Mouse (Mus musculus) midbrain, embryonic 16.5 days (tissue): ENCODE measurements at regions not wholly inside any gene's neighbourhood (a gene's known extent, or its start where the extent isn't known, plus 50 kb on each side); places are given as distances from the start of the nearest gene placed in this dataset.

Source experiments
- ATAC-seq: fragments of 200-750 bp; cut with Nextera tagmentation; 2 replicates; pipeline ENCODE4 v1.8.0; 2017; ENCODE audit warnings: moderate TSS enrichment
- H3K27ac ChIP-seq: fragments of 300-500 bp; sonication (generic); 2 replicates; pipeline ENCODE4 v1.5.1; 2014; ENCODE audit warnings: mild to moderate bottlenecking, low read length, mixed read lengths
- H3K27me3 ChIP-seq: fragments of 300-500 bp; sonication (generic); 2 replicates; pipeline ENCODE4 v1.6.1; 2014; ENCODE audit warnings: low read depth, low read length, mixed read lengths; ENCODE audit not compliant: control insufficient read depth, insufficient read depth
- H3K36me3 ChIP-seq: fragments of 300-500 bp; sonication (generic); 2 replicates; pipeline ENCODE4 v1.6.1; 2014; ENCODE audit warnings: mild to moderate bottlenecking, low read length, moderate library complexity, mixed read lengths; ENCODE audit not compliant: control insufficient read depth, insufficient read depth
- H3K4me1 ChIP-seq: fragments of 300-500 bp; sonication (generic); 2 replicates; pipeline ENCODE4 v1.6.1; 2014; ENCODE audit warnings: mild to moderate bottlenecking, low read length, mixed read lengths; ENCODE audit not compliant: control insufficient read depth, insufficient read depth
- H3K4me2 ChIP-seq: fragments of 300-500 bp; sonication (generic); 2 replicates; pipeline ENCODE4 v1.6.1; 2014; ENCODE audit warnings: mild to moderate bottlenecking, low read length, mixed read lengths
- H3K4me3 ChIP-seq: fragments of 300-500 bp; sonication (generic); 2 replicates; pipeline ENCODE4 v1.5.1; 2014; ENCODE audit warnings: low read depth, mild to moderate bottlenecking, low read length, moderate library complexity, mixed read lengths
- H3K9ac ChIP-seq: fragments of 300-500 bp; sonication (generic); 2 replicates; pipeline ENCODE4 v1.6.1; 2014; ENCODE audit warnings: low read depth, low read length, mixed read lengths
- H3K9me3 ChIP-seq: fragments of 300-500 bp; sonication (generic); replicated peaks from 2 replicates; pipeline ENCODE4 v1.6.1; 2014; ENCODE audit warnings: mild to moderate bottlenecking, low read length, mixed read lengths; ENCODE audit not compliant: control insufficient read depth, poor library complexity, severe bottlenecking
- WGBS: fragments of 180-500 bp; shearing (Covaris S2); extraction: QIAGEN DNeasy Blood & Tissue Kit; methylation state at CpG from one replicate; pipeline ENCODE4 v1.1.7; 2014; 5-methylcytosine and 5-hydroxymethylcytosine counted together

- Histone ChIP-seq H3K27ac (no peak overlapping the region), H3K9me3 (no peaks in the 10 kb centered on the region), H3K27me3 (no peaks in the 10 kb centered on the region), H3K4me2 (no peak overlapping the region), H3K36me3 (no peaks in the 10 kb centered on the region), H3K4me1 (peaks cover 3% of the 10 kb centered on the region; the same call in 1 of the 2 replicates), H3K4me3 (no peak overlapping the region), H3K9ac (no peak overlapping the region)
- ATAC-seq, result no peak
- 84% methylated on average over 1 of the region's 1 CpGs for WGBS
Observed at GRCm38 (mm10) chr6:81668944-81669343, 254.5 kb upstream of the Gcfc2 start.

- WGBS, result 73% methylated on average over 2 of the region's 2 CpGs
- Histone ChIP-seq H3K4me1 (peaks cover 3% of the 10 kb centered on the region; the same call in 1 of the 2 replicates), H3K36me3 (no peaks in the 10 kb centered on the region), H3K9ac (no peak overlapping the region), H3K4me2 (no peak overlapping the region), H3K27me3 (no peaks in the 10 kb centered on the region), H3K27ac (no peak overlapping the region), H3K4me3 (no peak overlapping the region), H3K9me3 (no peaks in the 10 kb centered on the region)
- no peak for ATAC-seq
Observed at GRCm38 (mm10) chr6:81673316-81673715, 250.2 kb upstream of the Gcfc2 start.

DNA sequence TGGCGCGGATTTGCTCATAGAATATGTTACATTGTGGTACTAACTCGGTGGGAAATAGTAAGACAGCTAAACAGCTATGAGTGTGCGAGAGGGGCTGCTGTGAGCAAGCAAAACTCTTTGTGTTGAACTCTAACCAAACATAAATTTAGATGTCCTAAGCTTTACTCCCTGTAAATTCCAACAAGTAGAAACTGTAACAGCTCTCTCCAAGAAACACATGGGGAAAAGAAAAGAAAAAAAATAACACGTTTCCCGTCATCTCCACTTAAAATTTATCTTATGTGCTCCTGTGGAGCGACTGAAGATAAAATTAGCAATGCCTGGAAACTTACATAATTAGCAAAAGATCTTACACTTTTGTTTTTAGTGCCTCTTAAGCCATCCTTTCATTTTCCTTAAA is 226.2 kb upstream of the Gcfc2 start:
- H3K4me1 ChIP-seq, result no peaks in the 10 kb centered on the region
- H3K4me2 ChIP-seq, result no peak overlapping the region
- H3K9me3 ChIP-seq, result no peaks in the 10 kb centered on the region
- ATAC-seq, result no peak
- no peaks in the 10 kb centered on the region for H3K27me3 ChIP-seq
- H3K27ac ChIP-seq, result no peak overlapping the region
- no peaks in the 10 kb centered on the region for H3K36me3 ChIP-seq
- H3K9ac ChIP-seq, result no peak overlapping the region
- H3K4me3 ChIP-seq, result no peak overlapping the region
- WGBS, result 85% methylated on average over 7 of the region's 7 CpGs

DNA sequence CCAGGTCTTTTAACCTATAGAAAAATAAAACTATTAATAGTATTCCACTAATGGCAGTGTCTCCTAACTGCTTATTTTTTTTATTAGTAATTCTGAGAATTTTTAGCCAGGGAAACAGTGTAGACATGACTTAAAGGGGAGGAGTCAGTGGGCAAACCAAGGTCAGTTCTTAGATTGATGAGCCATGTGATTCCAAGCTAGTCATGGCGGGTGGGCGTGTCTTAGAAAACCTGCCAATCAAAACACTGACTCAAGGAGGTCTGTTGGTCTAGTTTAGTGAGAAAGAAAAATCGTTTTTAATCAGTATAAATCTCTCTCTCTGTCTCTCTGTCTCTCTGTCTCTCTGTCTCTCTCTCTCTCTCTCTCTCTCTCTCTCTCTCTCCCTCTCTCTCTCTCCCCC is 225.3 kb upstream of the Gcfc2 start:
- Histone ChIP-seq H3K9ac (no peak overlapping the region), H3K4me1 (no peaks in the 10 kb centered on the region), H3K36me3 (no peaks in the 10 kb centered on the region), H3K4me2 (no peak overlapping the region), H3K4me3 (no peak overlapping the region), H3K27me3 (no peaks in the 10 kb centered on the region), H3K9me3 (no peaks in the 10 kb centered on the region), H3K27ac (no peak overlapping the region)
- no peak for ATAC-seq
- 93% methylated on average over 3 of the region's 3 CpGs for WGBS

DNA sequence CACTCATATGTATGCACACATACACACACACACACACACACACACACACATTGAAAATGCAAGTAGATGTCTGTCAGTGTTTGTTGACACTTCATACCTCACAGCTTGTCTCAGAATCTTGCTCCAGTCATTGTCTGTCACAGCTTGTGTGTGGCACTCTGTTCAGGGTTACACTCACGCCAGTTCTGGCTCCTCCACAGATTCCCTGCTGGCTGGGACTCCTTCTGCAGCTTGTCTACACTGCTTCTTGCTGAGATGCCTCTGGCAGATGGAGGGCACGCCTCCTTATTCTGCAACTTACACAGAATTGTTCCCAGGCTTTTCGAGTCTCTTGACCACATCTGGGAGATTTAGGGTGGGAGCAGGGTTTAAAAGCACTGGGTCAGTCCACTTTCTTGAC is 208.6 kb upstream of the Gcfc2 start:
- H3K4me3 ChIP-seq, result no peak overlapping the region
- ATAC-seq, result no peak
- H3K9me3 ChIP-seq, result no peaks in the 10 kb centered on the region
- WGBS, result 60% methylated on average over 3 of the region's 3 CpGs
- H3K4me2 ChIP-seq, result no peak overlapping the region
- no peak overlapping the region for H3K9ac ChIP-seq
- no peak overlapping the region for H3K27ac ChIP-seq
- H3K36me3 ChIP-seq, result no peaks in the 10 kb centered on the region
- no peaks in the 10 kb centered on the region for H3K27me3 ChIP-seq
- 0 out of 2 replicates have a peak, but pooled peaks cover 2% of the 10 kb centered on the region for H3K4me1 ChIP-seq

DNA sequence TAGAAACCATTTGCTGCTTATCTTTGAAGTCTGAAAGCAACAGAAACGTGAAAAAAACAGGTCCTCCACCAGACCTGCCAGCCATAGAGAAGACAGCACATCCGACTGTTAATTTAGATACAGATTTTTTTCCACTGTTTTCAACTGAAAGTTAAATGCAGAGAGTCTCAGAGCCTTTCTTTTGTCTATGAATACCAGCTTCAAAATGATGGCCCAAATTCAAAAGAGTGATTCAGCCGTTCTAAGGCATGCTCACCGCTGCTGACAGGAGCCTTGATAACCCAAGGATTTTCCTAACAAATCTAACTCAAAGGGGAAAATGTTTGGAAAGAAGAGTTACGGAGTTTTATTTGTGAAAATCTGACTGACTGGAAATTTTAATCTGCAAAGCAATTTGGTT is 207.1 kb upstream of the Gcfc2 start:
- H3K27me3 ChIP-seq, result no peaks in the 10 kb centered on the region
- no peaks in the 10 kb centered on the region for H3K9me3 ChIP-seq
- H3K4me1 ChIP-seq, result 0 out of 2 replicates have a peak, but pooled peaks cover 2% of the 10 kb centered on the region
- no peak for ATAC-seq
- 63% methylated on average over 5 of the region's 5 CpGs for whole genome bisulfite sequencing
- no peak overlapping the region for H3K4me3 ChIP-seq
- H3K27ac ChIP-seq, result no peak overlapping the region
- H3K9ac ChIP-seq, result no peak overlapping the region
- no peaks in the 10 kb centered on the region for H3K36me3 ChIP-seq
- no peak overlapping the region for H3K4me2 ChIP-seq

DNA sequence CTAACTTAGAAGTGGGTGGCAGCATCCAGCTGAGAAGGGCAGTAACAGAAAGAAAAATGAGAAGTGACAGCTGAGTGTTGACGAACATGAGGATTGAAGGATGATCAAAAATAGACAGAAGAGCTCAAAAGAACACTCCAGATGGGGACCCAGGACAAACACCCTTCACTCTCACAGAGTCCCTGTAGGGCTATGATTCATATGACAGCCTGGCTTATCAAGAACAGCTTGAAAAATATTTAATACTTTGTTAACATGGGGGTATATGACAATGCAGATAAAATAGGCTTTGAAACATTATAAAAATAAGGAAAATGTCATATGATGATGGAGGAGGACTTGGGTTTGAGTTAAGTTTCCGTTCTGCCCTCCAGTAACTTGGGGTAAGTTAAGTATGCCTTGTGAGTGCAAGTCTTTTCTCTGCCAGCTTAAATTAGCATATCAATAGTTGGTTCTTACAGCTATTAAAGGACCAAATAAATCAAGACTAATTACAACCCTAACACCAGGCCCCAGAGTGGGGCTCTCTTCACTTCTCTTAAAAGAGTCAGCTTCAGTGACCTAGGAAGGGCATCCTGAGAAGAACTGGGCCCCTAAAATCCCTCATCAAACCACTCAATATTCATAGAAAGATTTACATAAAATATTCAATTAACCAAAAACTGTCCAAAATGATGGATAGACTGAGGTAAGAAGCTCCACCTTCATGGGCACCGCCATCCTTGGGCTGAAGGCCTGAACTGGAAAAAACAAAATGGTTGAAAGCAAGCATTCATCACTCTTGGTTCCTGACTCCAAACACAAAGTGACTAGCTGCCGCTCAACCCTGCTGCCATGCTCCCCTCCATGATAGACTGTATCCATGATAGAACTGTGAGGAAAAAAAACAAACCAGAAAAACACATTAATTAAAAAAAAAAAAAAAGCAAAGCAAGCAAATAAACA is 198.6 kb upstream of the Gcfc2 start:
- WGBS, result 63% methylated on average over 4 of the region's 4 CpGs
- no peak overlapping the region for H3K4me3 ChIP-seq
- H3K36me3 ChIP-seq, result no peaks in the 10 kb centered on the region
- no peak overlapping the region for H3K4me2 ChIP-seq
- H3K4me1 ChIP-seq, result no peaks in the 10 kb centered on the region
- H3K27me3 ChIP-seq, result no peaks in the 10 kb centered on the region
- H3K27ac ChIP-seq, result no peak overlapping the region
- no peak overlapping the region for H3K9ac ChIP-seq
- ATAC-seq, result no peak
- no peaks in the 10 kb centered on the region for H3K9me3 ChIP-seq

- no peaks in the 10 kb centered on the region for H3K4me1 ChIP-seq
- H3K9ac ChIP-seq, result no peak overlapping the region
- no peak overlapping the region for H3K27ac ChIP-seq
- no peak overlapping the region for H3K4me3 ChIP-seq
- no peak for ATAC-seq
- no peaks in the 10 kb centered on the region for H3K9me3 ChIP-seq
- 76% methylated on average over 4 of the region's 5 CpGs for WGBS
- H3K36me3 ChIP-seq, result no peaks in the 10 kb centered on the region
- no peak overlapping the region for H3K4me2 ChIP-seq
- no peaks in the 10 kb centered on the region for H3K27me3 ChIP-seq
Observed at GRCm38 (mm10) chr6:81731631-81732030, 191.8 kb upstream of the Gcfc2 start.

- no peaks in the 10 kb centered on the region for H3K36me3 ChIP-seq
- H3K4me1 ChIP-seq, result no peaks in the 10 kb centered on the region
- 87% methylated on average over 3 of the region's 3 CpGs for WGBS
- no peak for ATAC-seq
- no peaks in the 10 kb centered on the region for H3K27me3 ChIP-seq
- no peak overlapping the region for H3K4me3 ChIP-seq
- H3K9me3 ChIP-seq, result no peaks in the 10 kb centered on the region
- no peak overlapping the region for H3K9ac ChIP-seq
- H3K4me2 ChIP-seq, result no peak overlapping the region
- no peak overlapping the region for H3K27ac ChIP-seq
Observed at GRCm38 (mm10) chr6:81733527-81733926, 189.9 kb upstream of the Gcfc2 start.
